Mouse (Mus musculus) neutrophil, adult 65 days (primary cell): Measurements from ENCODE around the gene Cd177. TPM values are rescaled to one million over a fixed set of nuclear protein-coding genes. Genes with fewer than 3 reads are reported as not detected.

ENCODE experiments used
- total RNA-seq: library from RNA; stranded (reverse); gene quantifications from 2 replicates; pipeline ENCODE4 v1.2.4, GENCODE M21; 2023

The Cd177 gene
- 1,275 and 1,351 TPM in 2 replicates for total RNA-seq

DNA sequence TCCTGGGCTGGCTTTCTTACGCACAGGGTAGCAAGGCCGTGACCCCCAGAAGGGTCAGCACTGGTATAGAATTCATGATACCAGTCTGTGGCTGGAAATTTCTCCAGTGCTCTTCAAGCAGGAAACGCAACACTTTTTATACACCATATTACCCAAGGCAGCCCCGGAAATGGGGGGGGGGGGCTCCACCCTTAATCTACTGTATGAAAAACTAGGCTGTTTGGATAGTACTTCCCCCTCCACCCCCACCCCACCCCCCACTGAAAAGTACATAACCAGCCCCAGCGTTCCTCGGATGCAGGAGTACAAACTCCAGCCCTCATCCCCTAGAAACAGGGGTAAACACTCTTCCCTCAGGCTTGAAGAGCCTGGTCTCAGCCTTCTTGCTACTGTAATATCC is at the start of gene Cd177:
Gene Cd177, minus strand, starts transcription at position 101 of the 400 bp plus-strand sequence.

DNA sequence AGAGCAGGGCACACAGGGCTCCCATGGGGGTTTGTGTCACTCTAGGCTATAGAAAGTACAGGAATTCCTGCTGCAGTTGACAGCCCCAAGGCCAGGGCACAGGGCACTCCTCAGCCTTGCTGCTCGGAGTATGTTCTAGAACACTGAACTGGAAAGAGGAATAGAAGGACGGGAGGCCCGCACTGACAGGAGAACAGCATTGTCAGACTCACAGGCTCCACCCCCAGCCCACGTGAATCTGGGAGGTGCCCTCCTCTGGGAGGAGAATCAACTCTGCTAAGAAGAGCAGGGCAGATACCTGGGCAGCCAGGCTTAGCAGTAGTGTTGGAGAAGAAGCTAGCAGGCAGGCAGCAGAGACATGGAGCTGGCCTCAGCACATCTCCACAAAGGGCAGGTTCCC is 16.8 kb upstream of the Cd177 start, which contains the start of gene Ceacam10:
Gene Ceacam10, plus strand, starts transcription at position 289 of the 400 bp plus-strand sequence.

DNA sequence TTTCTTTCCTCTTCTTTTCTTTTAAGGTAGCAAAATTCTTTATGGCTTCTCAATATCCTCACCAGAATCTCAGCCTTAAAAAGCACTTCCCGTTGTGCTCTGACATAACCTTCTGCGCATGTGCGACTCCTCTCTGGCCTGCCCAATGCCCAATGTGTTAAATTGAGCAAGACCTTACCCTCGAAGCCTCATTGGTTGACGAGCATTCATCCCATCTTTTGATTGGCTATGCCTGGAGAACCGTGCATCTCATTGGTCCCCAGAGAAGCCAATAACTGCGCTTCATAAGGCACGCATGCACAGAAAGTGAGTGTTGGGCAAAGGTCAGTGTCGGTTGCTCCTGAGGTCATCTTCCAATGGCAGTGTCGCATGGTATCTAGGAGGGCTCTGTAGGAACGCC is 33.3 kb downstream of the Cd177 start, which contains the start of gene Gm4763:
Gene Gm4763, minus strand, starts transcription at position 101 of the 400 bp plus-strand sequence.

DNA sequence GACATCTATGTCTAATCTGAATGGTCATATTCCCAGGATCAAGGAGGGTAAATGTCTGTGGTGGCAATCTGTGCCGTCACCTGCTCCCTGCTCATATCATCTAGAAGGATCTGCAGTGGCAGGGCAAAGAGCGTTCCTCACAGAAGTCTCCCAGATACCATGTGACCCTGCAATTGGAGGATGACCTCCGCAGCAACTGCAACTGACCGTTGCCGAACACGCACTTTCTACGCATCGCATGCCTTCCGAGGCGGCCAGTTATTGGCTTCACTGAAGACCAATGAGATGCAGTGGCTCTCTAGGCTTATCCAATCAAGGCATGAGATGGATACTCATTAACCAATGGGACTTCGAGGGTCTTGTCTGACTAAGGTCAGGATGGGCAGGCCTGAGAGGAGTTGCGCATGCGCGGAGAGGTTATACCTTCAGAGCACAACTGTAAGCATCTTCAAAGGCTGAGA is 51.2 kb downstream of the Cd177 start, which contains the start of gene BC049730:
Gene BC049730, plus strand, starts transcription at position 411 of the 461 bp plus-strand sequence.

Other genes with a start within 250 kb of the Cd177 start
- not detected in 2 replicates for gene AC161166.1, start 247.9 kb downstream of the Cd177 start, total RNA-seq
- gene Irgq, start 229.6 kb downstream of the Cd177 start, total RNA-seq = 4.4 and 6.3 TPM in 2 replicates
- not detected in 2 replicates for gene Pinlyp, start 214.2 kb downstream of the Cd177 start, total RNA-seq
- 29.1 and 35.1 TPM in 2 replicates for gene Xrcc1, start 214.0 kb downstream of the Cd177 start, total RNA-seq
- 57.3 and 69.3 TPM in 2 replicates for gene Ethe1, start 172.8 kb downstream of the Cd177 start, total RNA-seq
- gene Zfp575, start 172.7 kb downstream of the Cd177 start, total RNA-seq = 0.14 and 0.22 TPM in 2 replicates
- gene Phldb3, start 149.5 kb downstream of the Cd177 start, total RNA-seq = 5.0 and 6.5 TPM in 2 replicates
- gene Lypd3, start 123.8 kb downstream of the Cd177 start, total RNA-seq = not detected in 2 replicates
- gene Tex101, start 83.6 kb downstream of the Cd177 start, total RNA-seq = not detected in 2 replicates
- gene BC049730, start 51.1 kb downstream of the Cd177 start, total RNA-seq = 1.6 and 2.2 TPM in 2 replicates
- gene Gm4763, start 33.4 kb downstream of the Cd177 start, total RNA-seq = 5.8 and 13.4 TPM in 2 replicates
- 69.9 and 84.9 TPM in 2 replicates for gene Ceacam10, start 16.9 kb upstream of the Cd177 start, total RNA-seq
- gene Gm9844, start 101.9 kb upstream of the Cd177 start, total RNA-seq = 2.0 and 3.2 TPM in 2 replicates
- gene Lypd4, start 109.6 kb upstream of the Cd177 start, total RNA-seq = not detected in 2 replicates
- gene Dmrtc2, start 109.7 kb upstream of the Cd177 start, total RNA-seq = not detected in 2 replicates
- gene Rps19, start 124.1 kb upstream of the Cd177 start, total RNA-seq = 415 and 552 TPM in 2 replicates
- 2.2 and 8.9 TPM in 2 replicates for gene Cd79a, start 137.1 kb upstream of the Cd177 start, total RNA-seq
- gene Arhgef1, start 142.6 kb upstream of the Cd177 start, total RNA-seq = 564 and 862 TPM in 2 replicates
- gene Gm4881, start 184.2 kb upstream of the Cd177 start, total RNA-seq = not detected in 2 replicates
- 138 and 148 TPM in 2 replicates for gene Rabac1, start 212.4 kb upstream of the Cd177 start, total RNA-seq
- gene Atp1a3, start 245.6 kb upstream of the Cd177 start, total RNA-seq = 230 and 240 TPM in 2 replicates